Mouse (Mus musculus) small intestine, adult 2 months (tissue): Measurements from ENCODE around the gene F2rl2.

Source experiments
- CTCF ChIP-seq: fragments of 200-500 bp; IDR thresholded peaks from 2 replicates; pipeline ENCODE4 v1.5.1; 2012; ENCODE audit warnings: low read depth, mild to moderate bottlenecking, control low read depth, inconsistent platforms, low read length, moderate library complexity, mixed read lengths; ENCODE audit not compliant: insufficient replicate concordance, insufficient read length; ENCODE audit errors: extremely low read depth
- POLR2A ChIP-seq: fragments of 200-500 bp; IDR thresholded peaks from 2 replicates; pipeline ENCODE4 v1.6.1; 2012; ENCODE audit warnings: low read depth, mild to moderate bottlenecking, control low read depth, inconsistent platforms, low read length, moderate library complexity

- TF ChIP-seq POLR2A, result no peak
- no peak for TF ChIP-seq CTCF
Measured at GRCm38 (mm10) chr13:95667260-95667659, 29.4 kb upstream of the F2rl2 start.
